In genomic region chr1:88302057-88302740, GRCm38 (mm10) we compare ENCODE assay signal across 15 mouse cellular contexts. TPM values are rescaled to one million over a fixed set of nuclear protein-coding genes. Genes with fewer than 3 reads are reported as not detected.
A peak's percentile ranks its signal among the peaks of the same experiment; 100 is the strongest.
DNase-seq lines count a peak whose midpoint lies in the region; ATAC-seq lines count a peak whose summit lies in the region.
"Had no signal": no experiment of that assay in that cellular context is flagged by ENCODE, and none has a peak within 500 bp of the region (broad histone marks: within the 10 kb centered on the region; RNA-seq: fewer than 3 reads in every experiment).

No protein-coding gene starts in this region.

- 65% methylated on average over 14 of the region's 14 CpGs for WGBS in hindbrain, embryonic 12.5 days
- WGBS in hindbrain, embryonic 10.5 days = 65% methylated on average over 14 of the region's 14 CpGs
- 64% methylated on average over 14 of the region's 14 CpGs for WGBS in midbrain, embryonic 14.5 days
- WGBS in midbrain, embryonic 15.5 days = 63% methylated on average over 14 of the region's 14 CpGs

- no peaks in the 10 kb centered on the region for H3K36me3 ChIP-seq in hindbrain, embryonic 12.5 days
- H3K36me3 ChIP-seq in hindbrain, embryonic 10.5 days = no peaks in the 10 kb centered on the region
- no peaks in the 10 kb centered on the region for H3K36me3 ChIP-seq in midbrain, embryonic 14.5 days (ENCODE audit: control insufficient read depth, insufficient read depth, low read length)
- no peaks in the 10 kb centered on the region for H3K36me3 ChIP-seq in midbrain, embryonic 15.5 days (replicated peaks)
- no peaks in the 10 kb centered on the region for H3K36me3 ChIP-seq in splenic B cell, adult 2 months (ENCODE audit: control insufficient read depth, insufficient read depth, low read length, poor library complexity, severe bottlenecking)
- H3K36me3 ChIP-seq: embryonic facial prominence, embryonic 15.5 days; liver, embryonic 15.5 days; stomach, embryonic 15.5 days had no signal

- H3K9me3 ChIP-seq in hindbrain, embryonic 12.5 days (replicated peaks) = peaks cover 94% of the 10 kb centered on the region
- H3K9me3 ChIP-seq in hindbrain, embryonic 10.5 days = peaks cover 96% of the 10 kb centered on the region
- H3K9me3 ChIP-seq in midbrain, embryonic 14.5 days (ENCODE audit: control insufficient read depth, low read length) = peaks cover 88% of the 10 kb centered on the region
- peaks cover 87% of the 10 kb centered on the region for H3K9me3 ChIP-seq in midbrain, embryonic 15.5 days
- H3K9me3 ChIP-seq: stomach, embryonic 15.5 days had no signal

- no peaks in the 10 kb centered on the region for H3K27me3 ChIP-seq in hindbrain, embryonic 12.5 days
- H3K27me3 ChIP-seq in hindbrain, embryonic 10.5 days (ENCODE audit: insufficient read depth, poor library complexity, severe bottlenecking) = no peaks in the 10 kb centered on the region
- H3K27me3 ChIP-seq in midbrain, embryonic 14.5 days (ENCODE audit: control insufficient read depth, insufficient read depth, low read length) = no peaks in the 10 kb centered on the region
- no peaks in the 10 kb centered on the region for H3K27me3 ChIP-seq in midbrain, embryonic 15.5 days (replicated peaks)
- no peaks in the 10 kb centered on the region for H3K27me3 ChIP-seq in splenic B cell, adult 2 months (ENCODE audit: control insufficient read depth, insufficient read depth, low read length, poor library complexity, severe bottlenecking)
- H3K27me3 ChIP-seq: embryonic facial prominence, embryonic 15.5 days; liver, embryonic 15.5 days; stomach, embryonic 15.5 days had no signal

- H3K9ac ChIP-seq in hindbrain, embryonic 12.5 days = no peak overlapping the region
- H3K9ac ChIP-seq in midbrain, embryonic 14.5 days (replicated peaks; ENCODE audit: low read length) = no peak overlapping the region
- H3K9ac ChIP-seq in midbrain, embryonic 15.5 days = no peak overlapping the region
- H3K9ac ChIP-seq: embryonic facial prominence, embryonic 15.5 days; liver, embryonic 15.5 days; stomach, embryonic 15.5 days had no signal

- no peak for DNase-seq in hindbrain, embryonic 10.5 days (ENCODE audit: low spot score)
- DNase-seq in midbrain, embryonic 14.5 days = peak; percentile 2
- DNase-seq in embryo, embryonic 11 days = peak; percentile 6
- DNase-seq in splenic B cell, adult 2 months (ENCODE audit: low read depth, low spot score) = peak; percentile 15
- DNase-seq in urinary bladder, adult 2 months (ENCODE audit: low spot score) = no peak
- DNase-seq: cerebellum, adult 8-10 months; heart, adult 18-20 months; kidney, postnatal 14 days; right cerebral cortex, postnatal 25 days had no signal

- H3K4me1 ChIP-seq in hindbrain, embryonic 12.5 days = no peaks in the 10 kb centered on the region
- H3K4me1 ChIP-seq in hindbrain, embryonic 10.5 days (replicated peaks) = no peaks in the 10 kb centered on the region
- no peaks in the 10 kb centered on the region for H3K4me1 ChIP-seq in midbrain, embryonic 14.5 days (ENCODE audit: control insufficient read depth, insufficient read depth, low read length)
- H3K4me1 ChIP-seq in midbrain, embryonic 15.5 days = no peaks in the 10 kb centered on the region
- H3K4me1 ChIP-seq: embryonic facial prominence, embryonic 15.5 days; liver, embryonic 15.5 days; stomach, embryonic 15.5 days had no signal

- no peak overlapping the region for H3K27ac ChIP-seq in hindbrain, embryonic 12.5 days
- H3K27ac ChIP-seq in hindbrain, embryonic 10.5 days = no peak overlapping the region
- no peak overlapping the region for H3K27ac ChIP-seq in midbrain, embryonic 14.5 days (replicated peaks; ENCODE audit: low read depth, low read length)
- no peak overlapping the region for H3K27ac ChIP-seq in midbrain, embryonic 15.5 days
- H3K27ac ChIP-seq: embryonic facial prominence, embryonic 15.5 days; left cerebral cortex, adult 2 months; liver, embryonic 15.5 days; stomach, embryonic 15.5 days had no signal

- H3K4me3 ChIP-seq in hindbrain, embryonic 12.5 days = no peak overlapping the region
- no peak overlapping the region for H3K4me3 ChIP-seq in hindbrain, embryonic 10.5 days
- H3K4me3 ChIP-seq in midbrain, embryonic 14.5 days (replicated peaks; ENCODE audit: low read depth, low read length) = no peak overlapping the region
- no peak overlapping the region for H3K4me3 ChIP-seq in midbrain, embryonic 15.5 days
- H3K4me3 ChIP-seq: embryonic facial prominence, embryonic 15.5 days; left cerebral cortex, adult 2 months; liver, embryonic 15.5 days; stomach, embryonic 15.5 days had no signal

- H3K4me2 ChIP-seq in hindbrain, embryonic 12.5 days (replicated peaks) = no peak overlapping the region
- H3K4me2 ChIP-seq in midbrain, embryonic 14.5 days (ENCODE audit: low read length) = no peak overlapping the region
- H3K4me2 ChIP-seq in midbrain, embryonic 15.5 days = no peak overlapping the region
- H3K4me2 ChIP-seq: embryonic facial prominence, embryonic 15.5 days; liver, embryonic 15.5 days; stomach, embryonic 15.5 days had no signal

- ATAC-seq in hindbrain, embryonic 12.5 days (ENCODE audit: low FRiP score) = 0 out of 2 replicates have a peak, but pooled peaks have one; percentile 6
- no peak for ATAC-seq in midbrain, embryonic 14.5 days (ENCODE audit: low FRiP score, low TSS enrichment)
- ATAC-seq in midbrain, embryonic 15.5 days (replicated peaks) = no peak

RNA-seq across cellular contexts. Expression of gene Trpm8, which starts 24.7 kb away (rescaled TPM):
- polyA plus RNA-seq in hindbrain, embryonic 12.5 days (2016; fragmentation: Nextera tagmentation; extraction: Ambion mirVana) = not detected in 2 replicates
- polyA plus RNA-seq in hindbrain, embryonic 10.5 days (2016; fragmentation: Nextera tagmentation; extraction: Ambion mirVana) = not detected in 2 replicates
- 0.14 TPM in 1 of 2 replicates, not detected in the other for polyA plus RNA-seq in midbrain, embryonic 14.5 days (2014; fragmentation: Nextera tagmentation; extraction: Ambion mirVana)
- polyA plus RNA-seq in midbrain, embryonic 15.5 days (2015; fragmentation: Nextera tagmentation; extraction: Ambion mirVana) = 0.09 and 0.10 TPM in 2 replicates
- not detected in 2 replicates for polyA plus RNA-seq in urinary bladder, adult 2 months (2012; rRNA removed)
- polyA plus RNA-seq: liver, embryonic 15.5 days; stomach, embryonic 15.5 days had no signal

RNA-seq across cellular contexts. Expression of gene Hjurp, which starts 24.8 kb away (rescaled TPM):
- polyA plus RNA-seq in hindbrain, embryonic 12.5 days (2016; fragmentation: Nextera tagmentation; extraction: Ambion mirVana) = 167 and 169 TPM in 2 replicates
- 169 and 205 TPM in 2 replicates for polyA plus RNA-seq in hindbrain, embryonic 10.5 days (2016; fragmentation: Nextera tagmentation; extraction: Ambion mirVana)
- polyA plus RNA-seq in midbrain, embryonic 14.5 days (2014; fragmentation: Nextera tagmentation; extraction: Ambion mirVana) = 52.9 and 80.2 TPM in 2 replicates
- 85.4 and 86.4 TPM in 2 replicates for polyA plus RNA-seq in midbrain, embryonic 15.5 days (2015; fragmentation: Nextera tagmentation; extraction: Ambion mirVana)
- polyA plus RNA-seq in urinary bladder, adult 2 months (2012; rRNA removed) = 62.9 and 67.6 TPM in 2 replicates

Comparison
In these comparisons a context has a peak if more than half of its experiments do, and no peak if none do; other contexts are left out.
1. DNase-seq: peak in midbrain, embryonic 14.5 days (single experiment), embryo, embryonic 11 days (single experiment) and splenic B cell, adult 2 months (single experiment); none in hindbrain, embryonic 10.5 days (single experiment) and urinary bladder, adult 2 months (single experiment).